Mouse (Mus musculus) heart, postnatal 10 days (tissue): ENCODE measurements around the gene Tenm4. TPM values are rescaled to one million over a fixed set of nuclear protein-coding genes. Genes with fewer than 3 reads are reported as not detected.
A peak's percentile ranks its signal among the peaks of the same experiment; 100 is the strongest.

Source experiments
- DNase-seq, 2 experiments: peaks; one replicate each; pipeline ENCODE4 v3.0.0; 2021
- intact Hi-C: fragments of 180-260 bp; cut with DNase I; formaldehyde crosslinking; loops from one replicate; pipeline ENCODE4 v1.15.1; 2025
- total RNA-seq, 2 experiments: library from RNA; stranded (reverse); gene quantifications; 2 replicates each; pipeline ENCODE4 v1.2.3; 2021

The Tenm4 gene
- total RNA-seq, 2 experiments from 2014 or later, result 4.2 to 5.0 TPM

GRCm38 (mm10) chr7:96817030-96817674 lies 646.1 kb downstream of the Tenm4 start:
- intact Hi-C loops, result no loop called here
- DNase-seq, result peak; percentile 33 to 37

- DNase-seq, result no peak
- intact Hi-C loops, result no loop called here
These were observed 647.3 kb downstream of the Tenm4 start for GRCm38 (mm10) chr7:96818236-96818916.

GRCm38 (mm10) chr7:96819538-96819937 lies 648.5 kb downstream of the Tenm4 start:
- no peak for DNase-seq
- intact Hi-C loops, result no loop called here

GRCm38 (mm10) chr7:96820343-96820742 lies 649.3 kb downstream of the Tenm4 start:
- intact Hi-C loops, result no loop called here
- no peak for DNase-seq

GRCm38 (mm10) chr7:96826101-96826500 lies 655.1 kb downstream of the Tenm4 start:
- DNase-seq, result no peak
- intact Hi-C loops, result no loop called here

- DNase-seq, result no peak
- intact Hi-C loops, result no loop called here
These were observed 655.6 kb downstream of the Tenm4 start for GRCm38 (mm10) chr7:96826672-96827071.

GRCm38 (mm10) chr7:96832551-96832950 lies 661.5 kb downstream of the Tenm4 start:
- DNase-seq, result peak; percentile 64 to 71
- intact Hi-C loops, result no loop called here

GRCm38 (mm10) chr7:96833012-96833411 lies 662.0 kb downstream of the Tenm4 start:
- DNase-seq, result peak in 1 of 2 experiments; percentile 8
- intact Hi-C loops, result no loop called here

- DNase-seq, result peak; percentile 45 to 49
- intact Hi-C loops, result no loop called here
These were observed 663.7 kb downstream of the Tenm4 start for GRCm38 (mm10) chr7:96834681-96835289.

GRCm38 (mm10) chr7:96835313-96835712 lies 664.3 kb downstream of the Tenm4 start:
- DNase-seq, result no peak
- intact Hi-C loops, result no loop called here

- intact Hi-C loops, result no loop called here
- no peak for DNase-seq
These were observed 667.3 kb downstream of the Tenm4 start for GRCm38 (mm10) chr7:96838271-96838841.

- no peak for DNase-seq
- intact Hi-C loops, result no loop called here
These were observed 667.9 kb downstream of the Tenm4 start for GRCm38 (mm10) chr7:96838926-96839325.

- no peak for DNase-seq
- intact Hi-C loops, result no loop called here
These were observed 668.5 kb downstream of the Tenm4 start for GRCm38 (mm10) chr7:96839586-96839985.

GRCm38 (mm10) chr7:96842477-96843255 lies 671.6 kb downstream of the Tenm4 start:
- DNase-seq, result no peak
- intact Hi-C loops, result no loop called here

- peak; percentile 7 to 19 for DNase-seq
- intact Hi-C loops, result no loop called here
These were observed 673.3 kb downstream of the Tenm4 start for GRCm38 (mm10) chr7:96844104-96844894.

- intact Hi-C loops, result no loop called here
These were observed 681.7 kb downstream of the Tenm4 start for GRCm38 (mm10) chr7:96852781-96853180.

GRCm38 (mm10) chr7:96855867-96856406 lies 684.9 kb downstream of the Tenm4 start:
- intact Hi-C loops, result no loop called here

More at GRCm38 (mm10) chr7:96852781-96853180, 681.7 kb downstream of the Tenm4 start:
- no peak for DNase-seq

GRCm38 (mm10) chr7:96856518-96856917 lies 685.5 kb downstream of the Tenm4 start:
- DNase-seq, result no peak
- intact Hi-C loops, result no loop called here

More at GRCm38 (mm10) chr7:96855867-96856406, 684.9 kb downstream of the Tenm4 start:
- no peak for DNase-seq

- intact Hi-C loops, result no loop called here
- no peak for DNase-seq
These were observed 688.0 kb downstream of the Tenm4 start for GRCm38 (mm10) chr7:96859077-96859476.

- intact Hi-C loops, result no loop called here
- no peak for DNase-seq
These were observed 688.6 kb downstream of the Tenm4 start for GRCm38 (mm10) chr7:96859684-96860083.
